Mouse (Mus musculus) thymus, adult 2 months (tissue): ENCODE data around the gene Tmem132c. TPM values are rescaled to one million over a fixed set of nuclear protein-coding genes. Genes with fewer than 3 reads are reported as not detected.

Experiments
- DNase-seq: peaks from one replicate; pipeline ENCODE4 v3.0.0; 2021
- H3K27ac ChIP-seq: fragments of 200-500 bp; 2 replicates; pipeline ENCODE4 v1.5.1; 2012; ENCODE audit warnings: low read length, control low read depth; ENCODE audit not compliant: control insufficient read depth, insufficient read depth
- H3K27me3 ChIP-seq: fragments of 200-500 bp; 2 replicates; pipeline ENCODE4 v1.6.1; 2012; ENCODE audit warnings: mild to moderate bottlenecking, low read length, moderate library complexity, mixed read lengths; ENCODE audit not compliant: control insufficient read depth, insufficient read depth
- H3K36me3 ChIP-seq: fragments of 200-500 bp; 2 replicates; pipeline ENCODE4 v1.6.1; 2012; ENCODE audit warnings: mild to moderate bottlenecking, low read length, moderate library complexity; ENCODE audit not compliant: control insufficient read depth, insufficient read depth
- H3K4me1 ChIP-seq: fragments of 200-500 bp; replicated peaks from 2 replicates; pipeline ENCODE4 v1.6.1; 2012; ENCODE audit warnings: low read length; ENCODE audit not compliant: control insufficient read depth, insufficient read depth
- H3K4me3 ChIP-seq: fragments of 200-500 bp; 2 replicates; pipeline ENCODE4 v1.5.1; 2012; ENCODE audit warnings: mild to moderate bottlenecking, low read length, control low read depth, moderate library complexity; ENCODE audit not compliant: control insufficient read depth, insufficient read depth
- CTCF ChIP-seq: fragments of 200-500 bp; IDR thresholded peaks from 2 replicates; pipeline ENCODE4 v1.5.1; 2012; ENCODE audit warnings: mild to moderate bottlenecking, control low read depth, low read length, moderate library complexity, borderline replicate concordance; ENCODE audit not compliant: control insufficient read depth, poor library complexity, insufficient read depth; ENCODE audit errors: extremely low read depth
- POLR2A ChIP-seq: fragments of 200-500 bp; IDR thresholded peaks from 2 replicates; pipeline ENCODE4 v1.6.1; 2012; ENCODE audit warnings: mild to moderate bottlenecking, low read length, control low read depth, moderate library complexity; ENCODE audit not compliant: control insufficient read depth, poor library complexity, insufficient read depth; ENCODE audit errors: extremely low read depth
- WGBS: fragments of 180-500 bp; shearing (Covaris S2); methylation state at CpG from one replicate; pipeline ENCODE4 v1.1.7; 2018; 5-methylcytosine and 5-hydroxymethylcytosine counted together
- polyA plus RNA-seq: library from polyadenylated mRNA; depleted of rRNA; stranded (reverse); fragments of >200 nt; gene quantifications from 2 replicates; pipeline ENCODE4 v1.2.3, GENCODE M21; 2012

Gene Tmem132c
- polyA plus RNA-seq, 1 experiment: 1.5 TPM

DNA sequence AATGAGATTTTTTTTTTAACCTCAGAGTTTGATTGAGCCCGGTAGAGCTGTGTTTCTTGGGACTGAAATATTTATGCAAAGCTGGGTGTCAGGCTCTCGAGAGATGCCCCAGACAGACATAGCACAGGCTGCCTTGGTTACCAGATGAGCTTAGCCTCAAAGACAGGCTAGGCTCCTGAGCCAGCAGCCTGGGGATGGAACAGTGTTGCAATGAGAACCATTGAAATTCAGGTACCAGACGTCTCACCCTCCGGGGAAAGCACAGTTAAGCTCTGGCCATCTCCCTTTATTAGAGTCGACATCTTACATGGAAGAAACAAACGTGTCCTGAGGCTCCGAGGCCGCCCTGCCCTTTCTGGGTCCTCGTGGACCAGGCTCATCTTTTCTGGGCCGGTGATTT is 200.4 kb downstream of the Tmem132c start:
- Histone ChIP-seq H3K4me3 (no peak overlapping the region), H3K27me3 (no peaks in the 10 kb centered on the region), H3K27ac (no peak overlapping the region), H3K36me3 (no peaks in the 10 kb centered on the region), H3K4me1 (no peaks in the 10 kb centered on the region)
- 81% methylated on average over 10 of the region's 10 CpGs for WGBS
- no peak for DNase-seq
- TF ChIP-seq CTCF (no peak), POLR2A (no peak)

GRCm38 (mm10) chr5:127453580-127453979 is 212.0 kb downstream of the Tmem132c start:
- Histone ChIP-seq H3K4me3 (no peak overlapping the region), H3K27me3 (no peaks in the 10 kb centered on the region), H3K36me3 (no peaks in the 10 kb centered on the region), H3K4me1 (no peaks in the 10 kb centered on the region), H3K27ac (no peak overlapping the region)
- TF ChIP-seq CTCF (no peak), POLR2A (no peak)
- WGBS: 31% methylated on average over 4 of the region's 4 CpGs
- DNase-seq: peak; percentile 15

GRCm38 (mm10) chr5:127454068-127454467 is 212.5 kb downstream of the Tmem132c start:
- WGBS: 85% methylated on average over 7 of the region's 7 CpGs
- no peak for DNase-seq
- H3K27me3 ChIP-seq: no peaks in the 10 kb centered on the region

GRCm38 (mm10) chr5:127456076-127456475 is 214.5 kb downstream of the Tmem132c start:
- Histone ChIP-seq H3K36me3 (no peaks in the 10 kb centered on the region), H3K27ac (no peak overlapping the region), H3K4me3 (no peak overlapping the region), H3K4me1 (no peaks in the 10 kb centered on the region), H3K27me3 (no peaks in the 10 kb centered on the region)
- 91% methylated on average over 10 of the region's 10 CpGs for WGBS
- TF ChIP-seq POLR2A (no peak), CTCF (no peak)
- no peak for DNase-seq

More at GRCm38 (mm10) chr5:127454068-127454467, 212.5 kb downstream of the Tmem132c start:
- Histone ChIP-seq H3K4me3 (no peak overlapping the region), H3K36me3 (no peaks in the 10 kb centered on the region), H3K27ac (no peak overlapping the region), H3K4me1 (no peaks in the 10 kb centered on the region)
- TF ChIP-seq CTCF (no peak), POLR2A (no peak)

DNA sequence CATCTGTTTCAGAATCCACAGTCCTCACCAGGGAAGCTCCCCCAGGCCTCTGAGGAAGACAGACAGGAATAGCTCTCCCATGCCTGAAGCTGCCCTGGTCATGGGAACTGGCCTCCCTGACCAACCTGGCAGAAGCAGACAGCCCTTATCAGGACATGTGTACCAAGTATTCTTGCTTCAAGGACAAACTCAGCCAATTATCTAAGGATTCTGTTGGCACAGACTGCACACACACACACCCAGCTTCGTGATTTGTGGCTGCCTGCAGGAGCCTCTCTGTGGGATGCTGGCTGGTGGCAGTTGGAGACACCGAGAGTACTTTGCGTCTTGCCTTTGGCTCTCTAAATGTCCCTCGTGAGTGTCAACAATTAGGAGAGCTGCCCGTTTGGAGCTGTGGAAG is 226.5 kb downstream of the Tmem132c start:
- WGBS: 68% methylated on average over 5 of the region's 5 CpGs
- no peaks in the 10 kb centered on the region for H3K36me3 ChIP-seq
- no peaks in the 10 kb centered on the region for H3K27me3 ChIP-seq
- DNase-seq: no peak
- no peaks in the 10 kb centered on the region for H3K4me1 ChIP-seq
- TF ChIP-seq CTCF (no peak), POLR2A (no peak)
- H3K4me3 ChIP-seq: no peak overlapping the region
- H3K27ac ChIP-seq: no peak overlapping the region

DNA sequence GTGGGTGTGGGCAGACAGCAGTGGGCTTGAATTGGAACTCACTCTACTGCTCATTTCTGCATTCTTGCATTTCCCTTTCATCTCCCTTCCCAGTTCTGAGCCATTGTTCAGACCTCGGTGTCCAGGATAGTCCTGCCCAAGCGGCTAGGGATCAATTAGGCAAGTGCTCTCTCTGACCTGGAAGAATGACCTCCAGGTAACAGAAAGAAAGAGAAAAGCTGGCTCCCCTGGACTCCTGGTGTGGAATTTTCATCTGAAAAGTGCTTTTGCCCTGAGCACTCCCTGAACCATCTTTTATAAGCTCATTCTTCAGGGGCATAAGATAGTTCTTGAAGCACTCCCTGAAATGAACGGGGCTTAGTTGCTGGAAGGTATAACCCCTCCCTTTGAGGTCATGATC is 228.7 kb downstream of the Tmem132c start:
- Histone ChIP-seq H3K36me3 (no peaks in the 10 kb centered on the region), H3K27ac (no peak overlapping the region), H3K4me3 (no peak overlapping the region), H3K27me3 (no peaks in the 10 kb centered on the region), H3K4me1 (no peaks in the 10 kb centered on the region)
- no peak for DNase-seq
- TF ChIP-seq POLR2A: no peak
- TF ChIP-seq CTCF: no peak
- 58% methylated on average over 3 of the region's 3 CpGs for WGBS

- DNase-seq: no peak
- Histone ChIP-seq H3K4me1 (no peaks in the 10 kb centered on the region), H3K27me3 (no peaks in the 10 kb centered on the region), H3K4me3 (no peak overlapping the region), H3K36me3 (no peaks in the 10 kb centered on the region), H3K27ac (no peak overlapping the region)
- 51% methylated on average over 5 of the region's 5 CpGs for WGBS
- TF ChIP-seq POLR2A (no peak), CTCF (no peak)
Measured at GRCm38 (mm10) chr5:127471902-127472301, 230.3 kb downstream of the Tmem132c start.
